Mouse (Mus musculus) heart, embryonic 15.5 days (tissue): ENCODE results near the gene Tmod1. TPM values are rescaled to one million over a fixed set of nuclear protein-coding genes. Genes with fewer than 3 reads are reported as not detected.

Experiments used
- ATAC-seq: fragments of 200-750 bp; cut with Nextera tagmentation; replicated peaks from 2 replicates; pipeline ENCODE4 v1.8.0; 2017; ENCODE audit warnings: low read depth, moderate TSS enrichment; ENCODE audit not compliant: insufficient number of reproducible peaks, insufficient read depth, low FRiP score
- H3K27ac ChIP-seq: fragments of 300-500 bp; sonication (generic); 2 replicates; pipeline ENCODE4 v1.5.1; 2015; ENCODE audit warnings: mild to moderate bottlenecking, inconsistent platforms
- H3K27me3 ChIP-seq: fragments of 300-500 bp; sonication (generic); 2 replicates; pipeline ENCODE4 v1.6.1; 2015; ENCODE audit warnings: inconsistent platforms
- H3K36me3 ChIP-seq: fragments of 300-500 bp; sonication (generic); 2 replicates; pipeline ENCODE4 v1.6.1; 2015; ENCODE audit warnings: mild to moderate bottlenecking, inconsistent platforms
- H3K4me1 ChIP-seq: fragments of 300-500 bp; sonication (generic); replicated peaks from 2 replicates; pipeline ENCODE4 v1.6.1; 2015; ENCODE audit warnings: inconsistent platforms
- H3K4me2 ChIP-seq: fragments of 300-500 bp; sonication (generic); 2 replicates; pipeline ENCODE4 v1.6.1; 2015; ENCODE audit warnings: inconsistent platforms, mild to moderate bottlenecking, moderate library complexity
- H3K4me3 ChIP-seq: fragments of 300-500 bp; sonication (generic); 2 replicates; pipeline ENCODE4 v1.5.1; 2015; ENCODE audit warnings: mild to moderate bottlenecking, inconsistent platforms
- H3K9ac ChIP-seq: fragments of 300-500 bp; sonication (generic); 2 replicates; pipeline ENCODE4 v1.6.1; 2015; ENCODE audit warnings: mild to moderate bottlenecking, inconsistent platforms
- H3K9me3 ChIP-seq: fragments of 300-500 bp; sonication (generic); replicated peaks from 2 replicates; pipeline ENCODE4 v1.6.1; 2016; ENCODE audit warnings: inconsistent platforms
- WGBS: fragments of 180-500 bp; shearing (Covaris S2); methylation state at CpG from one replicate; pipeline ENCODE4 v1.1.7; 2015; ENCODE audit warnings: mixed read lengths; 5-methylcytosine and 5-hydroxymethylcytosine counted together
- polyA plus RNA-seq: library from polyadenylated mRNA; unstranded; fragments of >200 nt; fragmentation: Nextera tagmentation; extraction: Ambion mirVana; gene quantifications from 2 replicates; pipeline ENCODE4 v1.2.1, GENCODE M21; 2015

Tmod1 gene
- polyA plus RNA-seq, 1 experiment from 2014 or later, result 195 TPM

- 80% methylated on average over 3 of the region's 3 CpGs for WGBS
- peaks cover 48% of the 10 kb centered on the region for H3K4me1 ChIP-seq
- H3K36me3 ChIP-seq, result peaks cover 14% of the 10 kb centered on the region; the same call in 1 of the 2 replicates
- no peak overlapping the region for H3K4me3 ChIP-seq
- no peaks in the 10 kb centered on the region for H3K9me3 ChIP-seq
- no peak overlapping the region for H3K4me2 ChIP-seq
- H3K27me3 ChIP-seq, result no peaks in the 10 kb centered on the region
- H3K27ac ChIP-seq, result peak overlapping the region; percentile 1; the same call in 1 of the 2 replicates
- H3K9ac ChIP-seq, result no peak overlapping the region
- ATAC-seq, result no peak
Observed at GRCm38 (mm10) chr4:46075664-46076063, 36.9 kb downstream of the Tmod1 start.

- 51% methylated on average over 2 of the region's 2 CpGs for WGBS
- Histone ChIP-seq H3K4me1 (peaks cover 48% of the 10 kb centered on the region), H3K27me3 (no peaks in the 10 kb centered on the region), H3K27ac (0 out of 2 replicates have a peak overlapping the region, but pooled peaks have one; percentile 1), H3K9ac (no peak overlapping the region), H3K36me3 (peaks cover 14% of the 10 kb centered on the region; the same call in 1 of the 2 replicates), H3K4me2 (no peak overlapping the region), H3K9me3 (no peaks in the 10 kb centered on the region), H3K4me3 (no peak overlapping the region)
- no peak for ATAC-seq
Observed at GRCm38 (mm10) chr4:46076892-46077291, 38.2 kb downstream of the Tmod1 start.

GRCm38 (mm10) chr4:46080261-46080660 is 41.5 kb downstream of the Tmod1 start:
- peaks cover 21% of the 10 kb centered on the region; the same call in 1 of the 2 replicates for H3K36me3 ChIP-seq
- H3K27me3 ChIP-seq, result no peaks in the 10 kb centered on the region
- H3K27ac ChIP-seq, result no peak overlapping the region
- H3K9me3 ChIP-seq, result no peaks in the 10 kb centered on the region
- H3K9ac ChIP-seq, result no peak overlapping the region
- H3K4me2 ChIP-seq, result no peak overlapping the region
- ATAC-seq, result no peak
- no peak overlapping the region for H3K4me3 ChIP-seq
- 91% methylated on average over 4 of the region's 4 CpGs for WGBS
- peaks cover 32% of the 10 kb centered on the region for H3K4me1 ChIP-seq

- no peak overlapping the region for H3K27ac ChIP-seq
- H3K4me2 ChIP-seq, result no peak overlapping the region
- no peaks in the 10 kb centered on the region for H3K27me3 ChIP-seq
- H3K9ac ChIP-seq, result no peak overlapping the region
- H3K9me3 ChIP-seq, result no peaks in the 10 kb centered on the region
- 69% methylated on average over 11 of the region's 11 CpGs for WGBS
- peaks cover 34% of the 10 kb centered on the region; the same call in 1 of the 2 replicates for H3K36me3 ChIP-seq
- H3K4me3 ChIP-seq, result no peak overlapping the region
- no peak for ATAC-seq
- peaks cover 37% of the 10 kb centered on the region for H3K4me1 ChIP-seq
Observed at GRCm38 (mm10) chr4:46082555-46082954, 43.8 kb downstream of the Tmod1 start.

GRCm38 (mm10) chr4:46084416-46085172 is 45.9 kb downstream of the Tmod1 start:
- Histone ChIP-seq H3K4me3 (no peak overlapping the region), H3K9me3 (no peaks in the 10 kb centered on the region), H3K4me2 (no peak overlapping the region), H3K27ac (0 out of 2 replicates have a peak overlapping the region, but pooled peaks have one; percentile 8), H3K4me1 (peaks cover 43% of the 10 kb centered on the region), H3K36me3 (peaks cover 31% of the 10 kb centered on the region; the same call in 1 of the 2 replicates), H3K27me3 (no peaks in the 10 kb centered on the region), H3K9ac (no peak overlapping the region)
- 64% methylated on average over 9 of the region's 9 CpGs for WGBS
- no peak for ATAC-seq

- 0 out of 2 replicates have a peak overlapping the region, but pooled peaks have one; percentile 8 for H3K27ac ChIP-seq
- peaks cover 30% of the 10 kb centered on the region; the same call in 1 of the 2 replicates for H3K36me3 ChIP-seq
Observed at GRCm38 (mm10) chr4:46085223-46085811, 46.6 kb downstream of the Tmod1 start.

GRCm38 (mm10) chr4:46086718-46087426 is 48.1 kb downstream of the Tmod1 start:
- WGBS, result 56% methylated on average over 18 of the region's 18 CpGs
- Histone ChIP-seq H3K9ac (no peak overlapping the region), H3K4me1 (peaks cover 37% of the 10 kb centered on the region), H3K9me3 (no peaks in the 10 kb centered on the region), H3K36me3 (peaks cover 41% of the 10 kb centered on the region; the same call in 1 of the 2 replicates), H3K27me3 (no peaks in the 10 kb centered on the region), H3K4me2 (no peak overlapping the region), H3K4me3 (no peak overlapping the region), H3K27ac (peak overlapping the region; percentile 78)
- no peak for ATAC-seq

More at GRCm38 (mm10) chr4:46085223-46085811, 46.6 kb downstream of the Tmod1 start:
- Histone ChIP-seq H3K4me2 (no peak overlapping the region), H3K9ac (no peak overlapping the region), H3K9me3 (no peaks in the 10 kb centered on the region), H3K27me3 (no peaks in the 10 kb centered on the region), H3K4me3 (no peak overlapping the region), H3K4me1 (peaks cover 43% of the 10 kb centered on the region)
- 52% methylated on average over 9 of the region's 9 CpGs for WGBS
- ATAC-seq, result no peak

- H3K27ac ChIP-seq, result peak overlapping the region; percentile 78
Observed at GRCm38 (mm10) chr4:46087427-46087771, 48.7 kb downstream of the Tmod1 start.

GRCm38 (mm10) chr4:46087852-46088251 is 49.1 kb downstream of the Tmod1 start:
- no peaks in the 10 kb centered on the region for H3K9me3 ChIP-seq
- H3K4me3 ChIP-seq, result no peak overlapping the region
- no peak; the same call in 1 of the 2 replicates for ATAC-seq
- H3K4me2 ChIP-seq, result no peak overlapping the region
- H3K9ac ChIP-seq, result no peak overlapping the region
- 20% methylated on average over 5 of the region's 5 CpGs for WGBS
- H3K4me1 ChIP-seq, result peaks cover 37% of the 10 kb centered on the region
- no peaks in the 10 kb centered on the region for H3K27me3 ChIP-seq
- peaks cover 47% of the 10 kb centered on the region; the same call in 1 of the 2 replicates for H3K36me3 ChIP-seq
- peak overlapping the region; percentile 78 for H3K27ac ChIP-seq

More at GRCm38 (mm10) chr4:46087427-46087771, 48.7 kb downstream of the Tmod1 start:
- Histone ChIP-seq H3K27me3 (no peaks in the 10 kb centered on the region), H3K36me3 (peaks cover 43% of the 10 kb centered on the region; the same call in 1 of the 2 replicates), H3K4me1 (peaks cover 37% of the 10 kb centered on the region), H3K9ac (no peak overlapping the region), H3K4me3 (no peak overlapping the region), H3K9me3 (no peaks in the 10 kb centered on the region), H3K4me2 (no peak overlapping the region)
- ATAC-seq, result no peak
- WGBS, result 49% methylated on average over 7 of the region's 7 CpGs

- 92% methylated on average over 14 of the region's 14 CpGs for WGBS
- Histone ChIP-seq H3K27me3 (no peaks in the 10 kb centered on the region), H3K4me3 (no peak overlapping the region), H3K9ac (no peak overlapping the region), H3K4me2 (no peak overlapping the region), H3K4me1 (peaks cover 32% of the 10 kb centered on the region), H3K27ac (no peak overlapping the region), H3K9me3 (no peaks in the 10 kb centered on the region), H3K36me3 (peaks cover 61% of the 10 kb centered on the region)
- no peak for ATAC-seq
Observed at GRCm38 (mm10) chr4:46089524-46090125, 50.9 kb downstream of the Tmod1 start.
